Mouse (Mus musculus): ENCODE measurements around the gene Pkhd1. TPM values are rescaled to one million over a fixed set of nuclear protein-coding genes. Genes with fewer than 3 reads are reported as not detected.

Gene Pkhd1
- polyA plus RNA-seq, 1 experiment, result not detected

GRCm38 (mm10) chr1:20039389-20039788 lies 578.5 kb downstream of the Pkhd1 start:
- no peaks in the 10 kb centered on the region for H3K36me3 ChIP-seq (replicated peaks; ENCODE audit: low read length)
- H3K9me3 ChIP-seq, result no peaks in the 10 kb centered on the region
- H3K4me1 ChIP-seq, result no peaks in the 10 kb centered on the region
- no peak for TF ChIP-seq FLI1 (IDR thresholded peaks at IDR 0.05; ENCODE audit: low read length)
- TF ChIP-seq GATA1 (IDR thresholded peaks at IDR 0.05; ENCODE audit: borderline replicate concordance, low read length), result no peak
- H3K27me3 ChIP-seq (replicated peaks), result no peaks in the 10 kb centered on the region
- no peak overlapping the region for H3K4me3 ChIP-seq (replicated peaks)

- Histone ChIP-seq H3K27me3 (replicated peaks) (no peaks in the 10 kb centered on the region), H3K36me3 (replicated peaks; ENCODE audit: low read length) (no peaks in the 10 kb centered on the region), H3K9me3 (no peaks in the 10 kb centered on the region), H3K4me1 (no peaks in the 10 kb centered on the region), H3K4me3 (replicated peaks) (no peak overlapping the region)
- TF ChIP-seq GATA1 (IDR thresholded peaks at IDR 0.05; ENCODE audit: borderline replicate concordance, low read length) (no peak), FLI1 (IDR thresholded peaks at IDR 0.05; ENCODE audit: low read length) (no peak)
Measured at GRCm38 (mm10) chr1:20035277-20035676, 582.6 kb downstream of the Pkhd1 start.

- TF ChIP-seq GATA1 (IDR thresholded peaks at IDR 0.05; ENCODE audit: borderline replicate concordance, low read length) (no peak), FLI1 (IDR thresholded peaks at IDR 0.05; ENCODE audit: low read length) (no peak)
- Histone ChIP-seq H3K36me3 (replicated peaks; ENCODE audit: low read length) (no peaks in the 10 kb centered on the region), H3K4me1 (no peaks in the 10 kb centered on the region)
Measured at GRCm38 (mm10) chr1:20018198-20018925, 599.5 kb downstream of the Pkhd1 start.

GRCm38 (mm10) chr1:20017619-20018018 lies 600.2 kb downstream of the Pkhd1 start:
- no peaks in the 10 kb centered on the region for H3K4me1 ChIP-seq
- H3K27me3 ChIP-seq (replicated peaks), result no peaks in the 10 kb centered on the region
- H3K36me3 ChIP-seq (replicated peaks; ENCODE audit: low read length), result no peaks in the 10 kb centered on the region
- H3K4me3 ChIP-seq (replicated peaks), result no peak overlapping the region
- TF ChIP-seq FLI1 (IDR thresholded peaks at IDR 0.05; ENCODE audit: low read length), result no peak
- no peak for TF ChIP-seq GATA1 (IDR thresholded peaks at IDR 0.05; ENCODE audit: borderline replicate concordance, low read length)
- no peaks in the 10 kb centered on the region for H3K9me3 ChIP-seq

More at GRCm38 (mm10) chr1:20018198-20018925, 599.5 kb downstream of the Pkhd1 start:
- Histone ChIP-seq H3K27me3 (replicated peaks) (no peaks in the 10 kb centered on the region), H3K9me3 (no peaks in the 10 kb centered on the region), H3K4me3 (replicated peaks) (no peak overlapping the region)

Other genes with a start within 250 kb of the Pkhd1 start
- gene Il17a, start 112.8 kb upstream of the Pkhd1 start, polyA plus RNA-seq (2012; ENCODE audit: insufficient read depth, low replicate concordance), result not detected in 2 replicates
- not detected in 2 replicates for gene Il17f, start 172.6 kb upstream of the Pkhd1 start, polyA plus RNA-seq (2012; ENCODE audit: insufficient read depth, low replicate concordance)
- gene Mcm3, start 202.2 kb upstream of the Pkhd1 start, polyA plus RNA-seq (2012; ENCODE audit: insufficient read depth, low replicate concordance), result 16.5 and 21.6 TPM in 2 replicates

All from megakaryocyte, embryonic 14.5 days (primary cell).